Mouse (Mus musculus) c-Kit-positive CD71-negative TER-119-negative erythroid progenitor cells, embryonic 14.5 days (primary cell): ENCODE measurements around the gene Pde6d.
A peak's percentile ranks its signal among the peaks of the same experiment; 100 is the strongest.
"Not testable (repeated sequence)": the region's sequence is repeated elsewhere in the genome, so short reads cannot be mapped to it uniquely, and the experiment has no call there.

Source experiments
- DNase-seq: peaks from one replicate; pipeline ENCODE4 v3.0.0-alpha.2; 2013; ENCODE audit warnings: low read depth

Gene Pde6d

DNA sequence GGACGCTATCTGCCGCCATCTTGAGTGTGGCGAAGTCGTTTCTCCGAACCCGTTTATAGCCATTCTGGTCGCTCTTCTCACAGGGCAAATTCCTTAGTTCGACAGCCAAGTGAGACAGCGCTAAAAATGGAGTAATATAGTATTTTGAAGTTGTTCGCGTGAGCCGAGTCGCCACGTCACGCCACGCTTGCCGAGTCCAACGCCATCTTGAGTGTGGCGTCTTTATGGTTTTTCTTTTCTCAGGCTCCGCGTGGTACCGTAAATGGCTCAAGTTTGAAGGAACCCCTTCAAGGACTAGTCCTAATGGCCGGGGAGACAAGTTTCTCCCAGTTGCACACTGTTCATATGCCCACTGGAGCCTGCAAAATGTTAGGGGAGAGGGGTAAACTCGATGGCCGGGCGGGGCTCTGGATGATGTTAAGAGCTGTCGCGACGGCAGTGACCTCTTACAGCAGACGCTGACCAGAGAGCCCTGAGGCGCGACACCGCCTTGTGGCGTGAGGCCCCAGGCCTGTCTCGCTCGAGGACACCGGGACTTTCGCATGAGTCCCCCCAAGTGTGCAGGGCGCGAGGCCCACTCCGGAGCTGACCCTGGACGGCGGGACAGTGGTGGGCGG, 56.8 kb downstream of the Pde6d start:
- DNase-seq = no peak

DNA sequence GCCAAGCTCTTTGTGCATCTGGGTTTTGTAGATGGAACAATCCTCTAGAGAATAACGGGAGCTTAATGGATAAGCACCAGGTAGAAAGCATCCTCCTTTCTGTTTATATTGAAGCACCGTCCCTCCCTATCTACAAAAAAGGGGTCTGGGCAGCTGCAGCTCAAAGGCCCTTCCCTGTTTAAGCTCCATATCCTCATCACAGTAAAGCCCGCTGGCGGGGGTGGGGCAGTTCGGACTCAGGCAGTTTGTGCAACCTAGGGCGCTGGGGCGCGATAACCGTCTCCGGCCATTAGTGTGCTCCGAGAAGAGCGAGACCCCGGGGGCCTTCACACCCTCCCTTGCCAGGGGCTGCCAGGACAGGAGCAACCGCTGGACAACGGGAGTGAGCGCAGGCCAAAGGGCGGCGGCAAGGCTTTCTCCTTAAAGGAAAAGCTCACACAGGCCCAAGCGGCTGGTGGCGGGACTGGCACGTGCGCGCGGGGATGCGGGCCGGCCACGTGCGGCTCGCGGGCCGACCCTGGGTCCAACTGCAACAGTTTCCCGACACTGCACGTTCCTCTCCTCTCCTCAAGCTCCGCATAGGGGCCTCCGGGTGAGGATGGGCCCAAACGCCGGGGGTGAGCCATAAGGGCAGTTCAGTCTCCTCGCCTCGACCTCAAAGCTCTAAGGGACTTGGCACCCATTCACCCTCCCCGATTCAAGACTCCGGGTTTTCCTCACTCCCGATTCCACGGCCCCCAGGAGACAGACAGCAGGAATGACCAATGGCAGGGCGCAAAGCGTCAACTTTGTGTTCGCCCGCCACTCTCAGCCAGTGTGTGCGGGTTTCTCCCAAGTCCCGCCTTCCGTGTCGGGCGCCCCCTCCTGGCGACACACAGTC, 57.6 kb downstream of the Pde6d start:
- DNase-seq = peak; percentile 97

DNA sequence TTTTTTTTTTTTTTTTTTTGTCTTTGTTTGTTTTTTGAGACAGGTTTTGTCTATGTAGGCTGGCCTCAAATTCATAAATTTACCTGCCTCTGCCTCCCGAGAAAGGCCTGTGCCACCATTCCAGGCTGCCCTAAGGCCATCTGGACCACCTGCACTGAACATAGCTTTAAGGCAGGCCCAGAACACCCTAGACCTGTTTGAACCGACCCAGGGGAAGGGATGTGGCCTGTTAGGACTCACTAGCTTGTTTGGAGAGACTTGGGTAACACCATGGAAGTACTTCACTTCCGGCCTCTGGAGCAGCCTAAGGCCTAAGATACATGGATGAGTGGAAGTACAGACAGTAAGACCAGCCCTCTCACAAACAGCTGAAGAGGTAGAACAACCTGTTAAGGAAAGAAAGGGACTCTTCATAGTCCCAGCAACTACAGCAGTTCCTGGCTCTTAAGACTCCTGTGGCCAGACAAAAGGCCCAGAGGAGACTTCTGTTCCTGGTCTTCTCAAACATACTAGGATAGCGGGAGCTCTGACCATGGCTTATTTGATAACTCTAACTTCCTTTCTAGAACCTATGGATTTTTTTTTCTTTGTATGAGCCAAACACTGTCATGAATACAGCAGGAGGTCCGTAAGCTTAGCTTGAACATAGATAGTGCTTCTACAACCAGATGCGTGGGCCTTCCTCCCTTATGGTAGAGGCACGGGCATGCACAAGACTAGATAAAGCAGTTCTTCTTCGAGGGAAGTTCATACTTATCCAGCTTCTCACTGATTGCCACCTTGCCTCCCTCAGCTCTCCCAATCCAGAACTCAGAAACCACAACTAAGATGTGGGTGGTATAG, 58.4 kb downstream of the Pde6d start:
- no peak for DNase-seq

DNA sequence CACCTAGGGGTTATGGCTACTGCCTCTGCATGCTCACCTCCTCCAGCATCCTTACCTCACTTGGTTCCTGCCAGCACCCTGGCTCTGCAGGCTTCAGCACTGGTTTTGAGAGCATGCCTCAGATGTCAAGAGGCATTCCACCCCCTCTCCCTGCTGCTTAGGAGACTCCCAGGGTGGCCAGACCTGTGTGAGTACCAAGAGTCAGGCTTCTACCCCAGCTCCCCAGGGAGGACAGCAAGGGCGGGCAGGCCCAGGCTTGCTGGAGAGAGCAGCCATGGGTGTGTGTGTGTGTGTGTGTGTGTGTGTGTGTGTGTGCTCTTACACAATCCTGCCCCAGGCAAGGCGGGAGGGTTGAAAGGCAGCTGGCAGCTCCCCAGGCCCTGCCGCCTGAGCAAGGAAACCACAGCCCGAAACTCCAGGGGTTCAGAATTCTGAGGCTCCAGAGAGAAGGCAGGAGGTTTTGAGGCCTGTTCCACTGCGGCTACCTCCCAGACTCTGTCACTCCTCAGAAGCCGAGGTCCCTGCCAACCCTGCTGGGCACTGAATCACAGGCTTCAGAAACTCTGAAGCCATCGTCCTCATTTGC, 60.0 kb downstream of the Pde6d start:
- no peak for DNase-seq

DNA sequence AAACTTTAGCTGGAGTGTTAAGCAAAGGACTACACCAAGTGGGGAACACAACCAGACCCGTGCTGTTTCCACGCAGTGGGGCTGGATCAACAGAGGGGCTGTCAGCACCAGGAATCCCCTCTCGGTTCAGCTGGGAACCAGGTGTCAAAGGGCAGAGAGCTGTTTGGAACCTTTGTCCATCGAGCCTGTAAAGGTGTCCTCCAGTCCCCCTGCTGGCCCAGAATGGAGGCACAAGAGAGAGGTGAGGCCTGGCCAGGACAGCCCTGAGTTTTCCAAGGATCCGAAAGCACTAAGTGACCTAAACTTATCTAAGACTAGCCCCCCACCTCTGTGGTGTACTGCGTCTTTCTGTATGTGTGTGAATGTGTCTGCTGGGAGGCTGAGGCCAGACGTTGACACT, 62.1 kb downstream of the Pde6d start:
- DNase-seq = no peak

DNA sequence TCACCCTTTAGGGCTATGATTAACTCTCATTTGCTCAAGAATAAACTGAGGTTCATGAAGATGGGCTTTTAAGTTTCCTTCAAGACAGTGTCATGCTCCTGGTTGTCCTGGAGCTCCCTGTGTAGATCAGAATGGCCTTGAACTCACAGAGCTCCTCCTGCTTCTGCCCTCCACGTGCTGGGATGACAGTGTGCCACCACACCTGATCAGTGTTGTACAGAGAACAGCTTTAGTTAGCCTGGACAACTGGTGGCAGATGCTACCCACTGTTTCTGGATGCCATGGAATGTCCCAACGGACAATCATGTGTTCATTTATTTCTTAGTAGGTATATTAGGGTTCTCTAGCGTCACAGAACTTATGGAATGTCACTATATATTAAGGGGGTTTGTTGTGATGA, 65.4 kb downstream of the Pde6d start:
- no peak for DNase-seq

DNA sequence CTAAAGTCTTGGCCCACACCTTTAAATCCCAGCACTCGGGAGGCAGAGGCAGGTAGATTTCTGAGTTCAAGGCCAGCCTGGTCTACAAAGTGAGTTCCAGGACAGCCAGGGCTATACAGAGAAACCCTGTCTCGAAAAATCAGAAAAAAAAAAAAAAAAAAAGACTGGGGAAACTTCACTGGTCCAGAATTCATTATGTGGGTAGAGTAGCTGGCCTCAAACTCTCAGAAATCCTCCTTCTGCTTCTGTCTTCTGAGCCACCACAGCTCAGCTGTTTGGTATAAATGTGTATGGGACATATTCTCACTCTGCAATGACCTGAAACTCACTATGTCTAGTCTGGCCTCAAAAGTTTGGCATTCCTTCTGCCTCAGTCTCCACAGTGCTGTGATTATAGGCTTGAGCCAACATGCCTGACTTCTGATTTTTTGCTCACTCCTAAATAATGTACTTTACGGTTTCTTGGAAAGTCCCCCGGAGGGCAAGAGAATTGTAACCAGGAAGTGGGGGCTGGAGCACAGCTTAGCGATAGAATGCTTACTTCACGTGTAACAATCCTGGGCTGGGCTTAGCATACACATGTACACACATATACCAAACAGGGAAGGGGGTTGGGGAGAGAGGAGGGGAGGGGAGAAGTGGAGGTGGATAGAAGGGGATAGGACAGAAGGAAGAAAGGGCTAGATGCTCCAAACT, 66.6 kb downstream of the Pde6d start:
- DNase-seq = no peak

DNA sequence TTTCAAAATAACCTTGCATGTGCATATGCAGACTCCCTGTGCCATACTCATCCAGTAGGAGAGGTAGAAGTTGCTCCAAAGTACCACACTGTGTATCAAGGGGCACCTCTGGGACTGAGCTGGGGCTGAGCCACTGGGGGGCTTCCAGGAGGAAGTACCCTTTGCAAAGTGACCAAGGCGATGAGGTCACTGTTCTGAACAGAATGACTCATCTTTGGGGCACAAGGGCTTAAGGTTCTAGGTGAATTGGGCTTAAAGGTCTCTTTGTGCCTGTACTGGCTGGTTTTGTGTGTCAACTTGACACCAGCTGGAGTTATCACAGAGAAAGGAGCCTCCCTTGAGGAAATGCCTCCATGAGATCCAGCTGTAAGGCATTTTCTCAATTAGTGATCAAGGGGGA, 69.4 kb downstream of the Pde6d start:
- DNase-seq = not testable (repeated sequence)

DNA sequence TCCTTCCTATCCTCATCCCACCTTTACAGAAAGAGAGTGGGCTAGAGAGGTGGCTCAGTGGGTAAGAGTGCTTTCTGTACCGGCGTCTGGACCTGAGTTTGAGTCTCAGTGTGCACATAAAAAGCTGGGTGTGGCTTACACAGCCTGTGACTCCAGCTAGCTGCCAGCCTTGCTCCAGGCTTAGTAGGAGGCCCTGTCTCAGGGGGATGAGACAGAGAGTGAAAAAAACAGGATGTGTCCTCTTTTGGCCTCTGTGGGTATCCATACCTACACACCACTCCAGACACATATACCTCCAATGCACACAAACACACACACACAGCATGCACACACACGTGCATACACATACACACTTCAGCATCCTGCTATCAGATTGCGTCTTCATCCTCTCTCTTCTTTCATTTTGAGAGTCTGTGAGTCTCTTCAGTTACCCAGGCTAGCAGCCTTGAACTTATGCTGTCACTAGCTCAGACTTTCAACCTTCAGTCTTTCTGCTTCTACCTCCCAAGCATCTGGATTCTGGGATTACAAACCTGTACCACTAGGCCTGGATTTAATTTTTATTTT, 70.2 kb downstream of the Pde6d start:
- DNase-seq = no peak

DNA sequence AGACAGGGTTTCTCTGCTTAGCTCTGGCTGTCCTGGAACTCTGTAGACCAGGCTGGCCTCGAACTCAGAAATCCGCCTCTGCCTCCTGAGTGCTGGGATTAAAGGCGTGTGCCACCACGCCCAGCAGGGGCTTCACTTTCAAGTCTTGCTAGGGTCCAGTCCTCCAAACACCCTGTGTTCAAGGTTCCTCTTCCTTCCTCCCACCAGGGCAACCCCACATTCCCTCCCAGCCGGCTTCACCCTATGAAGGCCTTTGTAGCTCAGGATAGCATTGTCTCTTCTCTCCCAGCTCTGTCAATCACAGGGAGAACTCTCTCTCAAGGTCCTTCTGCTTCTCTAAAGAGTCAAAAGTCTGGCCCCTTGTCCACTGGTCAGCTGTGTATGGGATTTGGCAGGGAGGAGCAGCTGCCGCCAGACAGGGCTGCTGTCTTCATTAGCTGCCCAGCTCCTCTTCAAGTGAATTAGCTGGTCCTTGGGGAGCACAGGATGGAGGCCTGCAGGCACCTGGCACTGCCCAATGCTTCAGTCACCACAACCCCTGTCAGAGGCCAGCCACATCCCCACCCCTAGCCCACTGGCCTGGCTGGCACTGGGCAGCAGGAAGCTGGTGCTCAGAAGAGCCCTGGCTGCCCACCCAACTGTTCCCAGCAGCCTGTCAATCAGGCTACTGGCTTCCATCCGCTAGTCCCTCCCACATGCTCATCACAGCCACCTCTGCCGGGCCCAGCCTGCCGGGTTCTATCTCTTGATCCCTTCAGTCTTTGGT, 71.6 kb downstream of the Pde6d start:
- no peak for DNase-seq

DNA sequence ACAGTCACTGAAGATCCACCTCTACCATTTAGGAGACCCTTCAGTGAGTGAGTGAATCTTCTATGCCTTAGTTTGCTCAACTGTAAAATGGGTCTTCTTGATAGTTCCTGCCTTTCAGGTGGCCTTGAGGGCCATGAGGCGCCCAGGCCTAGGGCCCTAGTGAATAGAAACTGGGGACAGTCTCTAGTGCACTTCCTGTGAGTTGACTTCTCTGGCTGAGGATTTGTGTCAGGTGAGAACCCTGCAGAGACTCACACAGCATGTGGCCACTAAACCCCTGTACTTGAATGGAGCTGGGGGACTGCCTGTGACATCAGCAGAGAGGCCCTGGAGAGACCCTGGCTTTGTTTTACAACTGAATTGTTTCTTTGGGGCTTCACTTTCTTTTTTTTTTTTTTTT, 72.2 kb downstream of the Pde6d start:
- DNase-seq = no peak

DNA sequence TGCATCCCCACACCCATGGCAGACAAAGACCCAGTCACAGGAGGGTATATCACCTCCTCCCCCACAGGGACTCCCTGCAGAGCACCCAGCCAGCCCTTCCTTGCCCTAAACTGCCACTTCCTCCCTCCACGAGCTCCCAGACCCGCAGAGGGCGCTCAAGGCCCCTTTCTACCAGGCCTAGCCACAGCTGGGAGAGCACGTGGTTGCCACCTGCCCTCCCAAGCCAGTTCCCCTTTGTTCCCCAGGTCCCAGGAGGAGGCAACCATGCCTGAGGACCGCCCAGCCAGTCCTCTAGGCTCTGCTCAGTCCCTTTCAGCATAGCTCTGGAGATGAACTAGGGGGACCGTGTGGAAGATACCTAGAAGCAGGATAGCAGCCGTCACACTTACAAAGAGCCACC, 73.0 kb downstream of the Pde6d start:
- DNase-seq = no peak

DNA sequence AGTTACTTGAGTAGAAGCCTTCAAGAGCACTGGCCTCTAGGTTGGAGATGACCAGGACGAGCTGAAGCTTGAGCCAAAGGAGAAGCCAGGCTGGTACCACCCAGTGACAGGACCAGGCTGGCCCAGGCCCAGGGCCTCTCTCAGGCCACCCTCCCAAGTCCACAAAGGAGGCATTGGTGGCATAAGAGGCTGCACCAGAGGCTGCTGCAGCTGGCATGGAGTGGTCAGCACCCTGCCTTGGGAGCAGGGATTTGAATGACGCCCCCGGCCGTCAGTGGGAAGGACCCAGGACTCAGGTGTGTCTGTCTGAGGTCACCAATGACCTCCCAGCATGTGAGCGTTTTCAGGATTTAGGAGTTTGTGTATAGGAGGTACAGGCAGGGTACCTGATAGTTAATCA, 74.6 kb downstream of the Pde6d start:
- no peak for DNase-seq

DNA sequence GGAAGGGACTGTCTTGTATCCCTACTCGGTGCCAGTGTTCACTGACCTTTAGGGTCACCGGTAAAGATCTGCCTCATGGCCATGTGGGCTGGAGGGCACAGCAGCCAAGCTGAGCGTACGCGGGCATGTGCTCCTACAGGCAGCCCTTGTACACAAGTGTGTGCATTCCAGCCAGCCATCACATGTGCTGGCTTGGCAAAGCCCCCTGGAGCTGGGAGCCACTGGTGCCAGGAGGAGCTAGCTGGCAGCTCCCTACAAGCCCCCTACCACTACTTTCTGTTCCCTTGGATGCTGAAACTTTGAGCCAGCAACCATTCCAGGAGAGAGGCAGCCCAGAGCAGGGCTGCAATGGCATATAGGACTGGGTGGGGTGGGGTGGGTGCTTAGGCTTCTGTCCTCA, 76.0 kb downstream of the Pde6d start:
- no peak for DNase-seq

DNA sequence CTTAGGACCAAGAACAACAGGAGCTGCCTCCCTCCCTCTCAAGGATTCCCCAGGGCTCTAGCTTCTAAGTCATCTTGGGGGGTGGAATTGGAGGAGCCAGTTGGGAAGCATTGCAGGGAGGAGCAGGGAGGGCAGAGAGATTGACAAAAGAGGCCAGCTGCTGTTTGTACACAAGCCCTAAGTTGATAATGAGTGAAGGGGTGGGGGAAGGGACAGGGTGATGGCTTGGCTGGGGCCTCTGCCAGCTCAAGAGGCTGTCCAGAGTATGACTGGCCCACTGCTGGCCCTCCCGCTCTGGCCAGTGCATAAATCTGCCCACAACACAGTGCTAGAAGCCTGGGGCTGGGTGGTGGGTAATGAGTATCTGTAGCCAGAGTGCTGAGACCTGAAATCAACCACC, 77.0 kb downstream of the Pde6d start:
- DNase-seq = no peak

DNA sequence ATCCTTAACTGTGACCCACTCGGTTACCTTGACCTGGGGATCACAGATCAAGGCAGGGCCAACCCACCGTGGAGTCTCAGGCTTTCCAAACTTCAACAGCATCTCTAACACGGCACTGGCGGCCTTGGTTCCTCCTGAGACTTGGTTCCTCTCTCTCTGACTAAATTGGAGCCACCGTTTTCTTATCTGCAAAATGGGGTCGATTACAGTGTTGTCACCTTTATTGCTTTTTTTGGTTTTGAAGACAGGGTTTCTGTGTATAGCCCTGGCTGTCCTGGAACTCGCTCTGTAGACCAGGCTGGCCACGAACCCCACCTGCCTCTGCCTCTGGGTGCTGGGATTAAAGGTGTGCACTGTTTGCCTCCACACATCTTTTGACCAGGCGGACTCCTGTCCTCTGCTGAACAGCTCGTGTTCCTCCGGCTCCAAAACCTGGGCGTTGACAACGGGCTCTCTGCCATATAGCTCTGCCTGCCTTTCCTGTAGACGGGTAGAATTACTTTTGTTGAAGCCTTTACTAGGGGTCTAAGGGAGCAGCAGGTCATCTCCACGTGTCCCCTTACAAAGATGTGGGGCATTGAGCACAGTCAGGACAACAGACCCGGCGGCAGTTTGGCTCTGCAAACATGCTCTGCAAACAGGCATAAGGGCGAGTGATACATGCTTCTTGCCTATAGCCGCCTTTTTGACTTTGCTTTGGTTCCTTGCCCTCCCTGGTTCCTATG, 77.6 kb downstream of the Pde6d start:
- DNase-seq = no peak

DNA sequence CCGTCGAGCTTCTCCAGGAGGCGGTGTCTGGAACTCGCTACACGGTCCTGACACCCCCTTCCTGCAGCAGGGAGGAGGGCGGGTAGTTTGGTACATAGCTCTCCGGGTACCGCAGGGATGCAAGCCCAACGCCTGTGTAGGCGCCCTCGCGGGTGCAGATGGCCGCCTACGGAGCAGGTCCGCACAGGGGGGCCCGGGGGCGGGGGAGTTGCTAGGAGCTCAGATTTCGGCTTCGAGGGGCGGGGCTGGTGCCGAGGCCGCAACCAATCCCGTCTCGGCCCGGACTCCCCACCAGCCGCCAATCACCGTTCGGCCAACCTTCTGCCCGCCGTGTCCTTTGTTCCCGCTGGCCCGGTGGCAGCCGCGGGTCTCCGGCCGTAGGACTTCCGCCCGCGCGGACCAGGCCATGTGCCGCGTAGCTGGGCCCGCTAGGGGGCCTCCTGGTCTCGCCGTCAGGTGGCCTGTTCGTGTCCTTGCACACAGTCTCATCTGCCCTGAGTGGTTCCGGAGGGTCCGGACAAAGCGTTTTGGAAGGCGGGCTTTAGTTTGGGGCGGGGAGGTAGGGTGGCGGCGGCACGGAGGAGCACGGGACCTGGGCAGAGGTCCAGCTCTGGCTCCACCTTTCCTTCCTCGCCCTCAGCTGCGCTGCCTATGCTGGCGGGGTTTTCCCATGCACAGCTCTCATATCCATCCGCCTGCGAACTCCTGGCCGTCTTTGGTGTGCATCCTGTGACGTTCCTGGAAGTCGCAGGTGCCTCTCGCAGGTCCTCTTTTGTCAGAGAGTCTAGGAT, 78.3 kb downstream of the Pde6d start:
- no peak for DNase-seq

DNA sequence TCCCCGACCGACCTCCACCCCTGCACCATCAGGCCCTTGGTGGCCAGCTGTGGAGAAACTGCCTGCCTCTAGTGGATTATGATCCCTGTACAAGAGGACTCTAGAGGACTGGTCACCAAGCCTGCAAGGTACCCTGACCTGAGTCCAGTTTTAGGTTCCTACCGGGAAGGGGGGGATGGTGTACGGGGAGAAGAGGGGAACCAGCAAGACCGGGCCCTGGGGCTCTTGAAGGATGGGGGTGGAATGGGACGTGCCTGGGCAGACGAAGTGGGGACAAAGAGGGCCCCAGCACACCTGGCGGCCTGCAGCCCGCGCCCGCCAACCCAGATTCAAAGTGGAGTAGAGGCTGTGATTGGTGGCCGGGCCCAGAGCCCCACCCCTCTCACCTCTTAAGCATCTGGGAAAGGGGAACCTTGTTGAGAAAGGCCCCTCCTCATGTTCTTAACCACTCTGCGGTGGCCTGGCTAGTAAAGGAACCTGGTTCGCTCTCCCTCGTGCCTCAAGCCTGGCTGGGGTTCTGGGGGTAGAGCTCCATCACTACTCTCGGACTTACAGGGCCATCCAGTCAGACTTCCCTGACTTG, 79.2 kb downstream of the Pde6d start:
- DNase-seq = no peak
